Mouse (Mus musculus) stomach, embryonic 15.5 days (tissue): ENCODE measurements around the gene Dnajc21. TPM values are rescaled to one million over a fixed set of nuclear protein-coding genes. Genes with fewer than 3 reads are reported as not detected.

ENCODE experiments used
- ATAC-seq: fragments of 200-750 bp; cut with Nextera tagmentation; 2 replicates; pipeline ENCODE4 v1.8.0; 2017; ENCODE audit warnings: low read depth, moderate number of reproducible peaks, moderate TSS enrichment; ENCODE audit not compliant: insufficient read depth, low FRiP score
- H3K27ac ChIP-seq: fragments of 300-500 bp; sonication (generic); 2 replicates; pipeline ENCODE4 v1.5.1; 2015; ENCODE audit warnings: mild to moderate bottlenecking, inconsistent platforms
- H3K27me3 ChIP-seq: fragments of 300-500 bp; sonication (generic); replicated peaks from 2 replicates; pipeline ENCODE4 v1.6.1; 2015; ENCODE audit warnings: inconsistent platforms
- H3K36me3 ChIP-seq: fragments of 300-500 bp; sonication (generic); 2 replicates; pipeline ENCODE4 v1.6.1; 2015; ENCODE audit warnings: inconsistent platforms
- H3K4me1 ChIP-seq: fragments of 300-500 bp; sonication (generic); 2 replicates; pipeline ENCODE4 v1.6.1; 2015; ENCODE audit warnings: inconsistent platforms
- H3K4me2 ChIP-seq: fragments of 300-500 bp; sonication (generic); 2 replicates; pipeline ENCODE4 v1.6.1; 2015; ENCODE audit warnings: mild to moderate bottlenecking, inconsistent platforms
- H3K4me3 ChIP-seq: fragments of 300-500 bp; sonication (generic); replicated peaks from 2 replicates; pipeline ENCODE4 v1.5.1; 2015; ENCODE audit warnings: inconsistent platforms
- H3K9ac ChIP-seq: fragments of 300-500 bp; sonication (generic); 2 replicates; pipeline ENCODE4 v1.6.1; 2015; ENCODE audit warnings: inconsistent platforms
- H3K9me3 ChIP-seq: fragments of 300-500 bp; sonication (generic); 2 replicates; pipeline ENCODE4 v1.6.1; 2016; ENCODE audit warnings: inconsistent platforms
- WGBS: fragments of 180-500 bp; shearing (Covaris S2); methylation state at CpG from one replicate; pipeline ENCODE4 v1.1.7; 2015; 5-methylcytosine and 5-hydroxymethylcytosine counted together
- polyA plus RNA-seq: library from polyadenylated mRNA; unstranded; fragments of >200 nt; fragmentation: Nextera tagmentation; extraction: Ambion mirVana; gene quantifications from 2 replicates; pipeline ENCODE4 v1.2.1, GENCODE M21; 2015

Gene Dnajc21
- polyA plus RNA-seq, 1 experiment from 2014 or later = 17.6 TPM

DNA sequence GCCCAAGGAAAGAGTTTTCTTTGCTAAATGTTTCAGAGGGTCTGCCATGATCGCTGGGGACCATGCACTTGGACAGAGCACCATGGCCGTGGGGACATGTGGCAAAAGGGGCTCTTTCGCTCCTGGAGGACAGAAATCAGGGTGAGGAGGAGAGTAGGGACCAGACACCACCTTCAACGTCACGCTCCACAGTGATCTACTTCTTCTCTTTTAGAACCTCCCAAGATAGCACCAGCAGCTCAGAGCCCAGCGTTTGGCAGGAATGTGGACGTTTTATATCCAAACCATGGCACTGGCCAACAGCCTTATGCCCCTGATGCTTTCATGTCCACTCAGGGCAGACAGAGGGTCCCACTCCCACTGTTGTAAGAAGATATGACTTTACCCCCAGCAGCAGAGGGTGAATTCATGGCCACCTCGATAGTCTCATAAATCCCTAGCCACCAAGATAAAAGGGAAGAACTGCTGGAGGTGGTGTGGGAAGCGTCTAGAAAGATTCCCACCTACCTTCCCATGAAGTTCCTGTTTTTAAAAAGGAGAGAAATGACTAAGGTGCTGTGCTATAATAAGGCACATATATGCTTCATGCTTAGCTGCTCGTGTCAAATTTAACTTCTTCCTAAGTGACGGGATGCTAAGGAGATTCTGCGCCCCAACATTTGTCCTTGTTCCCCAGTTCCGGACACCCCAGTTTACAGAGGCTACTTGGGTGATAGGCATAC is 43.6 kb downstream of the Dnajc21 start:
- H3K27ac ChIP-seq = no peak overlapping the region
- no peak overlapping the region for H3K9ac ChIP-seq
- no peaks in the 10 kb centered on the region for H3K9me3 ChIP-seq
- H3K4me3 ChIP-seq = no peak overlapping the region
- H3K4me2 ChIP-seq = no peak overlapping the region
- H3K4me1 ChIP-seq = no peaks in the 10 kb centered on the region
- WGBS = 91% methylated on average over 13 of the region's 13 CpGs
- no peaks in the 10 kb centered on the region for H3K36me3 ChIP-seq
- H3K27me3 ChIP-seq = no peaks in the 10 kb centered on the region
- ATAC-seq = no peak

DNA sequence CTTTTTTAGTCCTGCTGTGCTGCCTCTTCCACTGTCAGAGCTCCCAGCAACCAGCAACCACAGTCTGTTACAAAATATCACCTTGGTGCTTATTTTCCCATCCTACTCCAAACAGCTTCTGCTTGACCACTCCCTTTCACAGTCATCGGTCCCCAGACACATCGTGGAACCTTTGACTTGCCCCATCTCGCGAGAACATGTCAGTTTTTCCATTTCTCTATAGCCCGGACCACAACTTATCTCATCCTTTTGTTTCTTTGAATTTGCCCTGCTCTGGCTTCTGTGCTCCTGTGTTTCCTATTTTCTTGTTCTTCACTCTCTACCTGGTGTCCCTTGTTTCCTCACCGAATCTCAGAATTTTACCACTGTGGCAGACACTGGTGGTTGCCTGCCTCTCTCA is 44.2 kb downstream of the Dnajc21 start:
- no peak overlapping the region for H3K4me2 ChIP-seq
- no peaks in the 10 kb centered on the region for H3K36me3 ChIP-seq
- no peak overlapping the region for H3K27ac ChIP-seq
- 85% methylated on average over 6 of the region's 6 CpGs for WGBS
- H3K27me3 ChIP-seq = no peaks in the 10 kb centered on the region
- H3K9me3 ChIP-seq = no peaks in the 10 kb centered on the region
- H3K9ac ChIP-seq = no peak overlapping the region
- no peaks in the 10 kb centered on the region for H3K4me1 ChIP-seq
- no peak overlapping the region for H3K4me3 ChIP-seq
- ATAC-seq = no peak

DNA sequence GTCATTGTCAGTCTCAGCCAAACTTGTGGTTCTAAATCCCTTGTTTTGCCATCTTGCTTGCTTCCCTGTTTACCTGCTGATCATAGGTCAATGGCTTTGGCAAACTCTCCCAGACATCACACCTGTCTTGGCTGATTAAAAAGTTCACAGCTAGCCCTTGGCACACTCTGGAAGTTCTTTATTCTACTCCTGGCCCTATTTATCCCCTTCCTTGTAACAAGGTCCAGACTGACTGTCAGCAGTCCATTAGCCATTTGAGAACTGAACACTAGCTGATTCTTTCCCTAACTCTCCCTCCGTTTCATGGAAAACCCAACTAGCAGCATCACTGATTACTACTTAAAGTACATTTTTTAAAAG is 48.6 kb downstream of the Dnajc21 start:
- no peaks in the 10 kb centered on the region for H3K27me3 ChIP-seq
- 74% methylated on average over 1 of the region's 1 CpGs for WGBS
- H3K9ac ChIP-seq = no peak overlapping the region
- H3K4me2 ChIP-seq = no peak overlapping the region
- H3K27ac ChIP-seq = no peak overlapping the region
- no peaks in the 10 kb centered on the region for H3K36me3 ChIP-seq
- no peaks in the 10 kb centered on the region for H3K4me1 ChIP-seq
- no peak overlapping the region for H3K4me3 ChIP-seq
- ATAC-seq = no peak
- H3K9me3 ChIP-seq = no peaks in the 10 kb centered on the region

DNA sequence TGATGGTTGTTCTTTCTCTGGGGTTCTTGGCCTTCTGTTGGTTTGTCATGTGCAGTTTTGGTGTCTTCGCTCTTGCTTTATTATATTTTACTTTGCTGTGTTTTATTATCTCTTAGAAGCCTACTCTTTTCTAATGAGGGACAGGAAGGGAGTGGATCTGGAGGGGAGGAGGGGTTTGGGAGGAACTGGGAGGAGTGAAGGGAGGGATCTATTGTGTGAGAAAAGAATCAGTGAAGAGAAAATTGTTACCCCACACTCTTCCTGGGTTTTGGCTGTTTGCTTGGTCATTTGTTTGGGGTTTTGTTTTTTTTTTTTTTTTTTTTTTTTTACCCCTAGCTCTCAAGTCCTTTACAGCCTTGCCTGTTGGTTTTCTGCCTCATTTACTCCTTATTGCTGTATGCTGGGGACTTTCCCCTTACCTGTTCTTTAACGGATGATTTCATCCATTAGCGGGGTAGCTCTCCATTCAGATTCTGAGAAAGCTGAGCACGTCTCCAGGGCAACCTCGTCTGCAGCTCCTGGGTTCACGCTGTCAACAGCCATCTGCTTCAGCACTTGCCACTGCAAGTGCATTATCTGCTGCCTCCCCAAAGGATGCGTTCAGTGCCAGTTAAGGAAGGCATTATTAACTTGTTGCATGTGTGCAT is 49.1 kb downstream of the Dnajc21 start:
- H3K4me1 ChIP-seq = no peaks in the 10 kb centered on the region
- WGBS = 40% methylated on average over 7 of the region's 7 CpGs
- H3K9ac ChIP-seq = no peak overlapping the region
- H3K4me3 ChIP-seq = no peak overlapping the region
- H3K27ac ChIP-seq = no peak overlapping the region
- H3K27me3 ChIP-seq = no peaks in the 10 kb centered on the region
- H3K9me3 ChIP-seq = no peaks in the 10 kb centered on the region
- no peaks in the 10 kb centered on the region for H3K36me3 ChIP-seq
- ATAC-seq = no peak
- H3K4me2 ChIP-seq = no peak overlapping the region

DNA sequence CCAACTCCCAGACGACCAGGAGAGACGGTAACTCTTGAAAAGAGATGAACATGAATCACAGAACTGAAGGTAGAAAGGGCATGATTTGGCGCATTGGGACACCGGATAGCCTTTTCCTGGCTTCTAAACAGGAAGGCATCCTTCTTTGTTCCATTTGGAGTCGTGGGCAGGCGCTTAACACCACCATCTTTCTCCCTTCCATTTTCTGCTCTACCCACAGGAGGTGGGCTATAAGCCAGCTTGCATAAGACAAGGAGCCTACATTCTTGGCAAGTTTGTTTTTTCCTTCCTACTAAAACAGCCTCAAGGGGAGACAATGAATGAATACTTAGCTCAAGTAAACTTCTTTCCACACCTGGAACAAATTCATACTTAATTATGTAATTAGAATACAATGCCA is 56.7 kb downstream of the Dnajc21 start:
- Histone ChIP-seq H3K4me2 (no peak overlapping the region), H3K4me3 (no peak overlapping the region), H3K27ac (no peak overlapping the region), H3K9ac (no peak overlapping the region), H3K4me1 (no peaks in the 10 kb centered on the region), H3K9me3 (no peaks in the 10 kb centered on the region), H3K36me3 (no peaks in the 10 kb centered on the region), H3K27me3 (no peaks in the 10 kb centered on the region)
- no peak for ATAC-seq
- 79% methylated on average over 6 of the region's 6 CpGs for WGBS

DNA sequence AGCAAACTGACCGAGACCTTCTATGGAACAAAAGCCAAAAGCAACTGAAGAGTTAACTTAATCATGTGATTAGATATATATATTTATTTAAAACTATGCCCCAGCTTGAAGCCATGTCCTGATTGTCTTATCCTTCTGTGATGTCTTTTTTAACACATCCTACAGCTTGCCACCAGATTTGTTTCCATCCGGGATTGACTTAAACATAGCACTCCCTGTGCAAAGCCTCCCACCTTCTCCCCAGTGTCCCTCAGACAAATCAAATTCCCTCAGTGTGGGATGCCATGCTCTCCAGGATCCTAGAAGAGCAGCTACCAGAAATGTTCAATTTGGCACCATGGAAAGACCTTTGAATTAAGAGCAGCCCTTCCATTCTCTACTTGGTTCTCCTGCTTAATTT is 59.4 kb downstream of the Dnajc21 start:
- H3K27me3 ChIP-seq = no peaks in the 10 kb centered on the region
- no peak overlapping the region for H3K4me2 ChIP-seq
- no peaks in the 10 kb centered on the region for H3K36me3 ChIP-seq
- 83% methylated on average over 2 of the region's 2 CpGs for WGBS
- no peak overlapping the region for H3K27ac ChIP-seq
- no peak overlapping the region for H3K4me3 ChIP-seq
- no peaks in the 10 kb centered on the region for H3K9me3 ChIP-seq
- no peak for ATAC-seq
- H3K9ac ChIP-seq = no peak overlapping the region
- H3K4me1 ChIP-seq = no peaks in the 10 kb centered on the region

DNA sequence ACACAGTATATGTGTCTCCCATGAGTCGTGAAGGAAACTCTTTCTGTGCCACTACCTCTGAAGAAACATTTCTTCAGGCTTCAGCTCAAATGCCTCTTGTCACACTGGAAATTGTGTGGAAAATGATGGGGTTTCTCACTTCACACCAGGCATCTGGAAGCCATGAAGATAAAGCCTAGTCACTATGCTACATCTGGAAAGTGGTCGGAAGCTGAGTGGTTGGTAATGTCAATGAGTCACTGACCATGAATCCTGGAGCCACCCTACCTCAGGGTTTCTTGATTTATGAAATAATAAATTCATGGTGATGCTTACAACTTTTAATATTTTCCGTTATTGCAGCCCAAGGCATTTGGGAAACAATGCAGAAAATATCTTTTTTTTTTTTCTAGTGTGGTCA is 60.5 kb downstream of the Dnajc21 start:
- Histone ChIP-seq H3K27ac (no peak overlapping the region), H3K9ac (no peak overlapping the region), H3K36me3 (no peaks in the 10 kb centered on the region), H3K4me3 (no peak overlapping the region), H3K27me3 (no peaks in the 10 kb centered on the region), H3K9me3 (no peaks in the 10 kb centered on the region), H3K4me1 (no peaks in the 10 kb centered on the region), H3K4me2 (no peak overlapping the region)
- ATAC-seq = no peak
- 84% methylated on average over 3 of the region's 3 CpGs for WGBS

DNA sequence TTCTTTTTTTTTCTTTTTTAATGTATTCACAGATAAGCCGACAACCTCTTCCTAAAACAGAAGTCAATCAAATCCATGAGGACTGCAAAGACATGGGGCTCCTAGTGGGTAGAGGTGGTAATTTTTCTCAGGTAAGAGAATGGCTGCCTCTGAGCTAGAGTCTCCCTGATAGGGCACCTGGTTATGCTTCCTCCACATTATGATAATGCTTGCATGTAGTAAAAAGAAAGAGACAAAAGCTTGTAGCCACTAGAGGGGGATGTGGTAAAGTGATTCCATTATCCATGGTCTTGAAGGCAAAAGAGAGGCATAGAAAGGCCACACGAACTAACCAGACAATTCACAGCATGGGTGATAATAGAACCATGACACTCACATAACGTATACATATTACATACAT is 69.9 kb downstream of the Dnajc21 start:
- Histone ChIP-seq H3K9ac (no peak overlapping the region), H3K4me2 (no peak overlapping the region), H3K4me3 (no peak overlapping the region), H3K4me1 (no peaks in the 10 kb centered on the region), H3K27me3 (no peaks in the 10 kb centered on the region), H3K36me3 (no peaks in the 10 kb centered on the region), H3K9me3 (no peaks in the 10 kb centered on the region), H3K27ac (no peak overlapping the region)
- 61% methylated on average over 3 of the region's 3 CpGs for WGBS
- ATAC-seq = no peak

DNA sequence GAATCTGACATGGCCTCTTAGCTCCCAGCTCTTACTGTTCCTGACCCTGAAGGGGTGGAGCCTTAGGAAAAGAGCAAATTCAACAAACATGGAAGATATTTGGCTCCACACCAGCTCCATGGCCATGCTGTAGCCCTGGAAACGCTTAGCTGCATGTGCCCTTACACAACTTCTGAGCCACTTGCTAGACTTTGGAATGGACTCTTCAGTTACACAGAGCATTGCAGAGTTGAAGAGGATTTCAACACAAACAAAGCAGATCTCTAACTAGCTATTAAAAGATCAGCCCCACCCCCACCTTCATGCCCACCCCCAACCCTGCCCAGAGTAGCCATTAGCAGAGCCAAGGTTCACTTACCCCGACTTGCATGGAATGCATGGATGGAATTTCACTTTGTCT is 70.5 kb downstream of the Dnajc21 start:
- Histone ChIP-seq H3K9me3 (no peaks in the 10 kb centered on the region), H3K9ac (no peak overlapping the region), H3K27ac (no peak overlapping the region), H3K4me1 (no peaks in the 10 kb centered on the region), H3K4me3 (no peak overlapping the region), H3K27me3 (no peaks in the 10 kb centered on the region), H3K4me2 (no peak overlapping the region), H3K36me3 (no peaks in the 10 kb centered on the region)
- WGBS = 45% methylated on average over 2 of the region's 2 CpGs
- peak; percentile 63; the same call in 1 of the 2 replicates for ATAC-seq

Other genes starting within 250 kb of the Dnajc21 start
- 0.46 TPM in 1 of 2 replicates, not detected in the other for gene Gm21973, start 145.1 kb downstream of the Dnajc21 start, polyA plus RNA-seq
- gene Agxt2, start 112.0 kb downstream of the Dnajc21 start, polyA plus RNA-seq = 0.28 and 0.80 TPM in 2 replicates
- gene Brix1, start 15.4 kb upstream of the Dnajc21 start, polyA plus RNA-seq = 83.9 and 106 TPM in 2 replicates
- 32.3 and 32.7 TPM in 2 replicates for gene Rad1, start 15.5 kb upstream of the Dnajc21 start, polyA plus RNA-seq
- gene Ttc23l, start 88.2 kb upstream of the Dnajc21 start, polyA plus RNA-seq = not detected in 2 replicates
- 17.8 and 19.6 TPM in 2 replicates for gene Rai14, start 244.1 kb upstream of the Dnajc21 start, polyA plus RNA-seq